Mouse (Mus musculus) E14TG2a.4 (cell line): ENCODE measurements at regions not wholly inside any gene's neighbourhood (a gene's known extent, or its start where the extent isn't known, plus 50 kb on each side); places are given as distances from the start of the nearest gene placed in this dataset.

Experiments
- CTCF ChIP-seq: conservative IDR thresholded peaks from 2 replicates; pipeline ENCODE4 v1.5.1; 2014; ENCODE audit warnings: low read length
- NANOG ChIP-seq: IDR thresholded peaks from 2 replicates; pipeline ENCODE4 v1.6.1; 2014; ENCODE audit warnings: borderline replicate concordance, low read length, mixed read lengths

DNA sequence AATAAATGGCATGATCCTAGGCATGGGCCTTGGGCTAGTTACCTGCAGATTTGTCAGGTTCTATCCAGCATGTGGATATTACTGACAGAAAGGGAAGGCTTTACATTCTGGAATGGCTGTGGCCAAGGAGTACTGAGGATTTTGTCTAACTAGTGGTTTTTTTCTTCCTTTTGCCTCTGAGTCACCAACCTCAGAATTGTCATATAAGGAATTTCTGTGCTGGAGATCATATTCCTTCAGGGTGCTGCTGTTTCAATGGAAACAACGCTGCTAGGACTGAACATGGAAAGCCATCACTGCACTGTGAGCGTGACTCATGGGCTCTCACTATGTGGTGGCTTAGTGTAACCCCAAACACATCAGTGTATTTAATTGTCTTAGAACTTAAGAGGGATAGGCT lies 137.0 kb upstream of the Fam19a1 start:
- no peak for TF ChIP-seq CTCF
- no peak for TF ChIP-seq NANOG
